Mouse (Mus musculus) kidney, adult 9 months (tissue): Measurements from ENCODE around the gene Clec10a.
A peak's percentile ranks its signal among the peaks of the same experiment; 100 is the strongest.
"Not testable (repeated sequence)": the region's sequence is repeated elsewhere in the genome, so short reads cannot be mapped to it uniquely, and the experiment has no call there.

Experiments
- DNase-seq: peaks from one replicate; pipeline ENCODE4 v3.0.0; 2022

Gene Clec10a

GRCm38 (mm10) chr11:70155897-70156296, at the start of gene Clec10a:
Clec10a (plus strand) TSS chr11:70156197.
- DNase-seq, result not testable (repeated sequence)

- no peak for DNase-seq
Measured at GRCm38 (mm10) chr11:70107085-70107484, 48.9 kb upstream of the Clec10a start.

- peak; percentile 56 for DNase-seq
Measured at GRCm38 (mm10) chr11:70110146-70110545, 45.9 kb upstream of the Clec10a start.

- no peak for DNase-seq
Measured at GRCm38 (mm10) chr11:70114562-70114961, 41.4 kb upstream of the Clec10a start.

- no peak for DNase-seq
Measured at GRCm38 (mm10) chr11:70115901-70116300, 40.1 kb upstream of the Clec10a start.

GRCm38 (mm10) chr11:70129926-70130379, 26.0 kb upstream of the Clec10a start, which contains the start of gene Mgl2:
Mgl2 (plus strand) TSS chr11:70130329.
- no peak for DNase-seq

- DNase-seq, result not testable (repeated sequence)
Measured at GRCm38 (mm10) chr11:70135001-70135400, 21.0 kb upstream of the Clec10a start.

GRCm38 (mm10) chr11:70135925-70136324, 20.1 kb upstream of the Clec10a start:
- DNase-seq, result not testable (repeated sequence)

GRCm38 (mm10) chr11:70139171-70139570, 16.8 kb upstream of the Clec10a start:
- no peak for DNase-seq

- peak; percentile 75 for DNase-seq
Measured at GRCm38 (mm10) chr11:70151072-70151471, 4.9 kb upstream of the Clec10a start.

GRCm38 (mm10) chr11:70162336-70162735, 6.3 kb downstream of the Clec10a start:
- DNase-seq, result no peak

- DNase-seq, result no peak
Measured at GRCm38 (mm10) chr11:70165972-70166921, 10.2 kb downstream of the Clec10a start.

- DNase-seq, result no peak
Measured at GRCm38 (mm10) chr11:70168136-70168535, 12.1 kb downstream of the Clec10a start.

- not testable (repeated sequence) for DNase-seq
Measured at GRCm38 (mm10) chr11:70169471-70169870, 13.5 kb downstream of the Clec10a start.

GRCm38 (mm10) chr11:70170291-70170690, 14.3 kb downstream of the Clec10a start:
- DNase-seq, result no peak

GRCm38 (mm10) chr11:70171181-70171580, 15.2 kb downstream of the Clec10a start:
- DNase-seq, result peak; percentile 91

- peak; percentile 61 for DNase-seq
Measured at GRCm38 (mm10) chr11:70171847-70172246, 15.8 kb downstream of the Clec10a start.

GRCm38 (mm10) chr11:70172298-70172697, 16.3 kb downstream of the Clec10a start:
- DNase-seq, result peak; percentile 40

- DNase-seq, result peak; percentile 91
Measured at GRCm38 (mm10) chr11:70174491-70174890, 18.5 kb downstream of the Clec10a start.

GRCm38 (mm10) chr11:70177647-70178046, 21.6 kb downstream of the Clec10a start:
- no peak for DNase-seq

- no peak for DNase-seq
Measured at GRCm38 (mm10) chr11:70178311-70178710, 22.3 kb downstream of the Clec10a start.

GRCm38 (mm10) chr11:70178756-70179155, 22.8 kb downstream of the Clec10a start:
- DNase-seq, result no peak

- no peak for DNase-seq
Measured at GRCm38 (mm10) chr11:70179401-70179800, 23.4 kb downstream of the Clec10a start.

GRCm38 (mm10) chr11:70180496-70180895, 24.5 kb downstream of the Clec10a start:
- DNase-seq, result no peak
